Mouse (Mus musculus): ENCODE data around the gene Gsx2. TPM values are rescaled to one million over a fixed set of nuclear protein-coding genes. Genes with fewer than 3 reads are reported as not detected.

Gene Gsx2
- 1.1 and 1.2 TPM in 2 replicates for polyA plus RNA-seq (2015; fragmentation: Nextera tagmentation; extraction: Ambion mirVana)

DNA sequence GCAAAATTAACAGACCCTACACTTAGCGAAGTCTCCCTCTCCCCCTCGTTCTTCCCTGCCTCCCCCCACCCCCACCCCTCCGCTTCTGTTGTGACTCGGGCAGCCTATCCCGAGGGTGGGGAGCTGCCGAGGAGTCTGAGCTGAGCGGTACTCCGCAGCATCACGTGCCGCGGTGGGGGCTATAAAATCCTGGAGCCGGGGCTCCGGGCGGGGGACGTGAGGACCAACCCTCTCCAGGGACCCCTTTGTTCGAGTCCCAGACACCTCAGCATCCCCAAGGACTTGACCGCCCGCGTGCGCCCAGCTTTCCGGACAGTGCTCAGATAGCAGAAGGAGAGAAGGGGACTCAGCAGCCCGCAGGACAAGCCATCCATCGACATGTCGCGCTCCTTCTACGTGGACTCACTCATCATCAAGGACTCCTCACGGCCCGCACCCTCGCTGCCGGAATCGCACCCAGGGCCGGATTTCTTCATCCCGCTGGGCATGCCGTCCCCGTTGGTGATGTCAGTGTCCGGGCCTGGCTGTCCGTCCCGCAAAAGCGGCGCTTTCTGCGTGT is at the start of gene Gsx2:
Gsx2 (plus strand) TSS at position 219 of the 559 bp plus-strand sequence.
- Histone ChIP-seq H3K27ac (0 out of 2 replicates have a peak within 1 kb of the TSS, but pooled peaks have one; percentile 40), H3K36me3 (no peaks in the 10 kb centered on the region), H3K4me1 (replicated peaks) (peaks cover 51% of the 10 kb centered on the region), H3K9ac (peak within 1 kb of the TSS; percentile 63), H3K9me3 (no peaks in the 10 kb centered on the region), H3K27me3 (peaks cover 97% of the 10 kb centered on the region), H3K4me2 (peak within 1 kb of the TSS; percentile 63), H3K4me3 (peak within 1 kb of the TSS; percentile 40)
- peak; percentile 47 for ATAC-seq (ENCODE audit: low FRiP score)
- WGBS = 0% methylated on average over 41 of the region's 41 CpGs

DNA sequence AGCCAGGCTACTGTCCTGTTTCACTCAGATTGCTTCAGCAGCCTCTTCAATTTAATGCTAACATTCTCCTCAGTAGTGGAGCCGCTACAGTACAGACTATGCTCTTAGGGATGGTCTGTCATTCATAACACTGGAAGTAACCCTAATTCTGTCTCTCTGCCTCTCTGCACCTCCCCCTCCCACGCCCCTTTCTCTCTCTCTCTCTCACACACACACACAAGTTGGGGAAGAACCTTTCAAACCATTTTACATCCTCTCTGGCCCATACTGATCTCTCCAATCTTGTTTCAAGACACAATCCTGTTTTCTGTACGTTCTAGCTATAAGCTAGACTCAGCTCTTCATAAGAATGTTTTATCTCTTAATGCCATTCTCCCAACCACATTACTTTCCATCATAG is 39.9 kb upstream of the Gsx2 start:
- H3K4me1 ChIP-seq (replicated peaks) = peaks cover 14% of the 10 kb centered on the region; the same call in 1 of the 2 replicates

DNA sequence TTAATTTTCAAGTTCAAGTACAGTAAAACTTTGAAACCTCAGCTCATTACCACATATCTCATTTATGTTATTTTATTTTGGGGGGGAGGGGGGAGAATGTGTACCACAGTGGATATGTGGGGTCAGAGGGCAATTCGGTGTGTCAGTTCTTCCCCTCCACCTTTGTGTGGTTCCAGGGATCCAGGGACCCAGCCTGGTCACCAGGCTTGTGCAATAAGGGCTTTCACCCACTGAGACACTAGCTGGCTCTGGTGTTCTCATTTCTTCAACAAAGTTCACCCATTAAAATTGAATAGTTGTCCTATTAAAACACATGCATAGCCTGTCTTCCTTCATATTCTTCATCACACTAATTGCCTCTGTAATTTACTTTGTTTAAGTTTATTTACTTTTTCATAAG is 36.1 kb upstream of the Gsx2 start:
- H3K27ac ChIP-seq = no peak overlapping the region
- ATAC-seq (ENCODE audit: low FRiP score) = no peak
- 90% methylated on average over 1 of the region's 1 CpGs for WGBS
- H3K36me3 ChIP-seq = peaks cover 8% of the 10 kb centered on the region
- no peaks in the 10 kb centered on the region for H3K27me3 ChIP-seq
- H3K9me3 ChIP-seq = no peaks in the 10 kb centered on the region
- H3K4me3 ChIP-seq = no peak overlapping the region
- peaks cover 29% of the 10 kb centered on the region for H3K4me1 ChIP-seq (replicated peaks)
- H3K4me2 ChIP-seq = no peak overlapping the region
- H3K9ac ChIP-seq = no peak overlapping the region

More for the DNA sequence above, 39.9 kb upstream of the Gsx2 start:
- Histone ChIP-seq H3K9me3 (no peaks in the 10 kb centered on the region), H3K27me3 (no peaks in the 10 kb centered on the region), H3K36me3 (peaks cover 3% of the 10 kb centered on the region; the same call in 1 of the 2 replicates), H3K4me3 (no peak overlapping the region), H3K27ac (no peak overlapping the region), H3K4me2 (no peak overlapping the region), H3K9ac (no peak overlapping the region)
- ATAC-seq (ENCODE audit: low FRiP score) = no peak
- WGBS = 90% methylated on average over 3 of the region's 3 CpGs

DNA sequence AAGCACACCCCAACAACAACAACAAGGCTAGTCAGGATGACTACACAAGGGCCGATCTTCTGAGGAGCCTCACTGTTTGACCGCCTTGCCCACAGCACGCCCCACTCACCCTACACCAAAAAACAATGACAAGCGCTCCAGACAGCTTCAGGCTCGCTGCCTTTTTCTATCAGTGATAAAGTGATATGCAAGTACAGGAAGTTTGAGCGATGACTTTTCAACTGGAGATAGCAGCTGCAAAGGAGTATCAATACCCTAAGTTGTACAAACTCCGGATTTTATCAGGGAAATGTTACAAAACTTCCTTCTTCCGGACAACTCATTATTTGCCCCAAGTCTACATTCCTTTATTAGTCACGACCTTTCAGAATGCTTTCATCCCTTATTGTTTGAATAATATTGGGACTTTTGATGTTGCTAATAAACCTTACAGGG is 32.4 kb upstream of the Gsx2 start:
- Histone ChIP-seq H3K27ac (no peak overlapping the region), H3K36me3 (peaks cover 8% of the 10 kb centered on the region), H3K27me3 (peaks cover 24% of the 10 kb centered on the region), H3K4me1 (replicated peaks) (peaks cover 29% of the 10 kb centered on the region), H3K9me3 (no peaks in the 10 kb centered on the region), H3K4me3 (peak overlapping the region; percentile 79), H3K9ac (peak overlapping the region; percentile 97), H3K4me2 (peak overlapping the region; percentile 86)
- 48% methylated on average over 9 of the region's 9 CpGs for whole genome bisulfite sequencing
- no peak for ATAC-seq (ENCODE audit: low FRiP score)

DNA sequence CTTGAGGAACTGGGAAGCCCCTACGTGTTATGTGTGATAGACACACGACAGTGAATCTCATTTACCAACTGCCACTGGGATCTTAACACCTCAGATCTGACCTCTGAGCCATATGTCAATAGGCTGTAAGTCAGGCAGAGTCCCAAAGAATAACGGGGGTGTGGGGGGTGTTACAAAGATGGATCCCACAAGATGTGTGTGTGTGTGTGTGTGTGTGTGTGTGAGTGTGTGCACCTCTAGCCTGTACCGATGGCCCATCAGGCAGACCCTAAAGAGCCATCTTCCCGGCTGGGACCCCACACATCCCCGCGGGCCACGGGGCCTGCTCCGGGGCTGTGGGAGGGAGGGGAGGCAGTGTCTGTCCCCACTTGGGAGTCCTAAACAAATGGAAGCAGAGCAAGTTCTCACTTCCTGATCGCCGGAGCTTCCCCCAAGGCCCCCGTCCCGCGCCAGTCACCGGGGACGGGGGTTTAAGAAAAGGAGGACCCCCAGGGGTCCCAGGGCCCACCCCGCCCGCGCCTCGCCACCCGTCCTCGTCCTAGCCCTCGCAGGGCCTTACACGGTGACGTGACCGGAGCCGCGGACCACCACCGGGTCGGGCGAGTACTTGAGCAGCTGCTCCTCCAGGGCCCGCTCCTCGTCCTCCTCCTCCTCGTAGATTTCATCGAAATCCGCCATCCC is 31.6 kb upstream of the Gsx2 start:
- Histone ChIP-seq H3K27ac (peak overlapping the region; percentile 89), H3K9me3 (no peaks in the 10 kb centered on the region), H3K27me3 (peaks cover 31% of the 10 kb centered on the region), H3K4me1 (replicated peaks) (peaks cover 26% of the 10 kb centered on the region), H3K4me3 (peak overlapping the region; percentile 79), H3K36me3 (peaks cover 8% of the 10 kb centered on the region), H3K4me2 (peak overlapping the region; percentile 86), H3K9ac (peak overlapping the region; percentile 97)
- under 1% methylated on average over 20 of the region's 36 CpGs for WGBS
- peak; percentile 90 for ATAC-seq (ENCODE audit: low FRiP score)

DNA sequence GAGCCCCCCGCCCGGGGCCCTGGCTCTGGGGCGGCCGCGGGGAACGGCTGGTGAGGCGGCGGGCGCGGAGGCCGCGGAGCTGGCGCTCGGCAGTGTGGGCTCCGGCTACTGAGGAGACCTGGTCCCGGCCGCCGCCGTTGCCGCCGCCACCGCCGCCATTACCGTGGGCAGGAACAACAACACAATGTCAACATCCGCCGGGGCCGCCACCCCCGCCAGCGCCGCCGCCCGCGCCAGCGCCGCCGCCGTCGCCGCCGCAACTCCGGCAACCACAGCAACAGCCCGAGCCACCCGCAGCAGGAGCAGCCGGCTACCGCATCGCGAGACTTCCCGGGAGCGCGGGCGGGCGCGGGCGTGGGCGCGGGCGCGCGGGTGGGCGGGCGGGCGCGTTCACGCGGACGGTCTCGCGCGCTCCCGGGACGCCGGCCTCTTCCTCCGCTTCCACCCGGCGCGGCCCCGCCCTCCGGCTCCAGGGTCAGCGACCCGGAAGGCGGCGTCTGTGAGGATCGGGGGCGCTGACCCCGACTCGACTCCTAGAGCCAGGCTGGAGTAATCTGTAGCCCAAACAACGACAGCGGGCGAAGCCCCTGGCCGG is 31.0 kb upstream of the Gsx2 start, which contains the start of gene Chic2:
Chic2 (minus strand) TSS at position 465 of the 595 bp plus-strand sequence.
- Histone ChIP-seq H3K27me3 (peaks cover 35% of the 10 kb centered on the region), H3K4me2 (peak within 1 kb of the TSS; percentile 86), H3K4me3 (peak within 1 kb of the TSS; percentile 79), H3K27ac (peak within 1 kb of the TSS; percentile 89), H3K9ac (peak within 1 kb of the TSS; percentile 97), H3K4me1 (replicated peaks) (peaks cover 25% of the 10 kb centered on the region), H3K9me3 (no peaks in the 10 kb centered on the region), H3K36me3 (peaks cover 8% of the 10 kb centered on the region)
- WGBS = 0% methylated on average over 70 of the region's 90 CpGs
- ATAC-seq (ENCODE audit: low FRiP score) = peak; percentile 94

DNA sequence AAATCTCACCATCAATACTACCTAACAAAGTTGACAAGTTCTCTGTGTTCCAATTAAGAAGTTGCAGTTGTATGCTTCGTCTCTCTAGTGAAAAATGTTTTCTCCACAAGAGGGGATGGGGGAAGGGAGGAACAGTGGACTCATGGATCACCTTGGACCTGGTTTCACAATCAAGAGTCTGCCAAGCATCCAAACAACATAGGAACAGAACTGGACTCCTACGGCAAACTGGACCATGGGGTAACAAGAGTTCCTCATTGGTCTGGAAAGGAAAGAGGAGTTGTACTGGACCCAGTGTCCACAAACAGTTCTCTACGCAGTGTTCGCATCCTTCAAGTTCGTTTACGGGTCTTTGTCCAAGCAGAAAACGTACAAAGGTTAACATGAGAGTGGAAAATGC is 30.0 kb upstream of the Gsx2 start:
- WGBS = 91% methylated on average over 7 of the region's 7 CpGs
- Histone ChIP-seq H3K4me1 (replicated peaks) (peaks cover 21% of the 10 kb centered on the region), H3K9ac (no peak overlapping the region), H3K27ac (no peak overlapping the region), H3K4me3 (no peak overlapping the region), H3K4me2 (no peak overlapping the region), H3K36me3 (peaks cover 8% of the 10 kb centered on the region), H3K9me3 (no peaks in the 10 kb centered on the region), H3K27me3 (peaks cover 42% of the 10 kb centered on the region)
- no peak for ATAC-seq (ENCODE audit: low FRiP score)

DNA sequence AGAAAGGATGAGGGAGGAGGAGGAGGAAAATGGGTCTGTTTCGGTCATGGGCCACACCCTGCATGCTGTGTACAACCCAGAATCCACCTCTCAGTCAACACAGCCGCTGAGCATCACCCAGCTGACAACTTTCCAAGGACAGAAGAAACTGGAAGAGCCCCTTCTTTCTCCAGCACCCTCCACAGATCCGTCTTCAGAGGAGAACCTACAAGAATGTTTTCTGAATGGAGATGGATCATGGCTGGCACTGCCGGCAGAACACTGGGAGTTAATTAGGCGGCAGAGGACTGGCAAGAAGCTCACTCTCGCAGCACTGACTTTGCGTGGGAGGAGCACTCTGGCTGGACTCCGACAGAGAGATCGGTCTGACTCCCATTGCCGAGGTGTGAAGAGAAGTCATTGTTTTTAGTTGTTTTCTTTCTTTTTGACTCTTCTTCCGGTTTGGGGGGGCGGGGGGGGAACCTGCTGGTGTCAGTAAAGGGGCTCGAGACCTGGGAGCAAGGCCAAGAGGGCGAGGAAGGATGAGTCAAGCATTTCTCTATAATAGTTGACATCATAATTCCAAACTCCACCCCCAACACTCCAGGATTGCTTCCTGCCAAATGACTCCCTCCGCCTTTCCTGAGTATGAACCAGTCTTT is 28.6 kb upstream of the Gsx2 start:
- H3K27ac ChIP-seq = no peak overlapping the region
- ATAC-seq (ENCODE audit: low FRiP score) = no peak
- H3K9me3 ChIP-seq = no peaks in the 10 kb centered on the region
- no peak overlapping the region for H3K4me3 ChIP-seq
- WGBS = 54% methylated on average over 15 of the region's 15 CpGs
- H3K36me3 ChIP-seq = 0 out of 2 replicates have a peak, but pooled peaks cover 1% of the 10 kb centered on the region
- peaks cover 53% of the 10 kb centered on the region for H3K27me3 ChIP-seq
- peaks cover 19% of the 10 kb centered on the region for H3K4me1 ChIP-seq (replicated peaks)
- no peak overlapping the region for H3K4me2 ChIP-seq
- no peak overlapping the region for H3K9ac ChIP-seq

DNA sequence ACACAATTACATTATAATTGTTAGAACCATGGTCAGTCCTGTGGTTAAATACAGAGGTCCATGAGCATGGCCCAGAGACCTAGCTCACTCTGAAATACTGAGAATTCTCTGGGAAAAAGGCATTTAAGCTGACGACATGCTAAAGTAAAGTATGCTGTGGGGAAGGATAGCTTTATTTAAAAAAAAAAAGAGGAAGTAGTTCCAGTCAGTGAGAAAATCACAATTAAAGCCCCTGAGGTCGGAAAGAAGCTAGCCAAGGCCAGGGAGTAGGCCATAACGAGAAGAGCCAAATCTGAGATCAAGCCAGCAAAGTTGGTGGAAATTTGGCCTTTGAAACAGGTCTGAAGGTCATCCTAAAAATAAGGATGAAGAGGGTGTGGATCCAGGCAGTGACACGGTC is 24.3 kb upstream of the Gsx2 start:
- no peak for ATAC-seq (ENCODE audit: low FRiP score)
- H3K36me3 ChIP-seq = no peaks in the 10 kb centered on the region
- no peak overlapping the region for H3K4me2 ChIP-seq
- no peak overlapping the region for H3K4me3 ChIP-seq
- H3K27ac ChIP-seq = no peak overlapping the region
- 83% methylated on average over 4 of the region's 4 CpGs for WGBS
- no peak overlapping the region for H3K9ac ChIP-seq
- H3K27me3 ChIP-seq = peaks cover 63% of the 10 kb centered on the region
- H3K4me1 ChIP-seq (replicated peaks) = no peaks in the 10 kb centered on the region
- no peaks in the 10 kb centered on the region for H3K9me3 ChIP-seq

DNA sequence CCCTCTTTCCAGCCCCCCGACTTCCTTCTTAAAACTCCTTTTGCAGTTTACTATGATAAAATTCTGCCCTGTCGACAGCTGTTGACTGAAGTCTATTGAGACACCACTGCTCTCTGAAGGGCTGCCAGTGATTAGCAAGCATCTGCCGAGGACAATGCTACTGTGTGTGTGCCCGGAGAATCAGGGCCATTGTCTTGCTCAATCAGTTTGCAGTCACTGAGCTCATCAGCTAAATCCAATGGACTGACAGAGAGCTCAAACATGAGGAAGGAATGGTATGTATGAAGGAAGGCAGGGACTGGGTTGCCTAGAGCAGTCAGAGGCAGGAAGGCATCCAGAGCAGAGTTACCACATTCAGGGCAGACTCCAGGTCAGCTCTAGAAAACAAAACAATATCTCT is 12.2 kb upstream of the Gsx2 start:
- peaks cover 3% of the 10 kb centered on the region; the same call in 1 of the 2 replicates for H3K9me3 ChIP-seq
- H3K9ac ChIP-seq = no peak overlapping the region
- H3K4me1 ChIP-seq (replicated peaks) = peaks cover 15% of the 10 kb centered on the region
- H3K27ac ChIP-seq = no peak overlapping the region
- ATAC-seq (ENCODE audit: low FRiP score) = no peak
- H3K36me3 ChIP-seq = no peaks in the 10 kb centered on the region
- no peak overlapping the region for H3K4me3 ChIP-seq
- H3K27me3 ChIP-seq = peaks cover 65% of the 10 kb centered on the region
- 25% methylated on average over 4 of the region's 4 CpGs for WGBS
- H3K4me2 ChIP-seq = no peak overlapping the region

DNA sequence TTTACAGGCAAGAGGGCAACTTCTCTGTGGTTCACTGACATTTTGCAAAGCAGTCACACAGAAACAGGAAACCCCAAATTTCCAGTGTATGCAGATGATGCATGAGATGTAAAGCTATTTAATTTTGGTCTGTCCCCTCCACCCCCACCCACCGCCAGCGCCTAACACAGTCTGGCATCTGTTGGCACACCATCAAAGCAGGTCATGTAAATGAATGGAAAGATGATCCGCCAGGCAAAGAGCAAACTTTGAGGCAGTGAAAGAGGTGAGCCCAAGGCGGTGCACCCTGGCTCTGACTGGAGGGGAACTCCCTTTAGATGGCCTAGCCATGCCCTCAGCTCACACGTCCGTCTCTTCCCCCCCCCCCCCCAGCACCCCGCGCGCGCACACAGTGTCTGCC is 8.7 kb upstream of the Gsx2 start:
- Histone ChIP-seq H3K4me2 (peak overlapping the region; percentile 81), H3K27ac (no peak overlapping the region), H3K9ac (peak overlapping the region; percentile 66; the same call in 1 of the 2 replicates), H3K4me1 (replicated peaks) (peaks cover 32% of the 10 kb centered on the region), H3K4me3 (peak overlapping the region; percentile 51), H3K27me3 (peaks cover 88% of the 10 kb centered on the region), H3K9me3 (peaks cover 3% of the 10 kb centered on the region; the same call in 1 of the 2 replicates), H3K36me3 (no peaks in the 10 kb centered on the region)
- WGBS = 7% methylated on average over 8 of the region's 10 CpGs
- ATAC-seq (ENCODE audit: low FRiP score) = peak; percentile 29; the same call in 1 of the 2 replicates
